Mouse (Mus musculus) thymus, adult 2 months (tissue): ENCODE results near the gene Ypel1.

Experiments
- CTCF ChIP-seq: fragments of 200-500 bp; IDR thresholded peaks from 2 replicates; pipeline ENCODE4 v1.5.1; 2012; ENCODE audit warnings: mild to moderate bottlenecking, control low read depth, low read length, moderate library complexity, borderline replicate concordance; ENCODE audit not compliant: control insufficient read depth, poor library complexity, insufficient read depth; ENCODE audit errors: extremely low read depth
- POLR2A ChIP-seq: fragments of 200-500 bp; IDR thresholded peaks from 2 replicates; pipeline ENCODE4 v1.6.1; 2012; ENCODE audit warnings: mild to moderate bottlenecking, low read length, control low read depth, moderate library complexity; ENCODE audit not compliant: control insufficient read depth, poor library complexity, insufficient read depth; ENCODE audit errors: extremely low read depth

DNA sequence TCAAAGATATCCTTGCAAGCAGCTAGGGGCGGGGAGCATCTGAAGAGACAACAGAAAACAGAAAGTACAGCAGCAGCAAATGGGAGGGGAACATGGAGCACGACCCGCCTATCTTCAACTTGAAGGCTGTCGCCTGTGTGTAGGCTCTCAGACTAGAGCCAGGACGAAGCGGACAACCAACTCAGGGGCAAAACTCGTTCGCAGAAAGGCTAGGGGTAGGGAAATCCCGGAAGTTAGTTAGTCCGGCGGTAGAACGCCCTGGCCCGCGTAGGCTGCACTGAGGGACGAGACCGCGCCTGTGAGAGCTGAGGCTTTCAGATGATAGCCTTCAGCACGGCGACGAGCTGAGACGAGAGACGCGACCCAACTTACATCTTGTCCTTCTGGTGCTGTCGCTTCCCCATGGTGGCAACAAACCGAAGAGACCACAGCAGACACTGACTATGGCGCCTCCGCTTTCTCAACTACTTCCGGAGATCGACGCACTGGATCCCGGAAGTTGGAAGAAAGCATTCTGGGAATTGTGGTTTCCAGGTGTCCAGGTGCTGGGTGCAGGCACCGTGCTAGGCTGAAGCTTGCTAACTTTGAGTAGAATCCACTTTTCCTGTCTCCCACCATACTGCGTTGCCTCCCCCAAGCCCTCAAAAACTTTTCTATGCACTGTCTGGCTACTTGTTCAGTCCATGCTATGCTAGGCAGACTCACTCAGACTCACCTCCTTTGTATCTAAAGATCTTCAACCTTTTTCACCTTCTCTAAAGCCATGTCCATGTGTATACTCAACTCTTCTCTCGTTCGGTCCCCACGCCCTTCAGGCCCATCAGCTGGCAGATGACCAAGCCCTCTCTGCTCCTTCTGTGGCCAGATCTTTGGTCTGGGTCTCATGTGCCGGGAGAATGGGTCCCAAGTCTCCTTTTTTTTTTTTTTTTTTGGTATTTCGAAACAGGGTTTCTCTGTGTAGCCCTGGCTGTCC is 41.6 kb downstream of the Ypel1 start, which contains the start of gene Ppil2:
- TF ChIP-seq CTCF (0 out of 2 replicates have a peak, but pooled peaks have one; percentile 21), POLR2A (peak; percentile 66)
